Mouse (Mus musculus) liver, adult 2 months (tissue): ENCODE measurements around the gene Ate1. TPM values are rescaled to one million over a fixed set of nuclear protein-coding genes. Genes with fewer than 3 reads are reported as not detected.

Experiments used
- DNase-seq: peaks from one replicate; pipeline ENCODE4 v3.0.0-alpha.2; 2011; ENCODE audit warnings: low read depth, low spot score; ENCODE audit errors: extremely low read depth
- H3K27ac ChIP-seq: fragments of 200-500 bp; replicated peaks from 2 replicates; pipeline ENCODE4 v1.5.1; 2012; ENCODE audit warnings: low read depth, mild to moderate bottlenecking, control low read depth, inconsistent platforms, low read length; ENCODE audit not compliant: insufficient read depth
- H3K27me3 ChIP-seq: fragments of 200-500 bp; 2 replicates; pipeline ENCODE4 v1.6.1; 2012; ENCODE audit warnings: mild to moderate bottlenecking, moderate library complexity, low read length, inconsistent platforms; ENCODE audit not compliant: control insufficient read depth, insufficient read depth
- H3K36me3 ChIP-seq: fragments of 200-500 bp; 2 replicates; pipeline ENCODE4 v1.6.1; 2012; ENCODE audit warnings: low read length, inconsistent platforms; ENCODE audit not compliant: control insufficient read depth, insufficient read depth
- H3K4me1 ChIP-seq: fragments of 200-500 bp; 2 replicates; pipeline ENCODE4 v1.6.1; 2011; ENCODE audit warnings: low read length; ENCODE audit not compliant: control insufficient read depth, insufficient read depth
- H3K4me3 ChIP-seq: fragments of 200-500 bp; 2 replicates; pipeline ENCODE4 v1.5.1; 2011; ENCODE audit warnings: low read depth, mild to moderate bottlenecking, control low read depth, low read length, moderate library complexity; ENCODE audit not compliant: insufficient read depth
- H3K79me2 ChIP-seq: fragments of 200-500 bp; 2 replicates; pipeline ENCODE4 v1.6.1; 2012; ENCODE audit warnings: inconsistent platforms, mild to moderate bottlenecking, low read length, moderate library complexity; ENCODE audit not compliant: control insufficient read depth, insufficient read depth
- H3K9ac ChIP-seq: fragments of 200-500 bp; 2 replicates; pipeline ENCODE4 v1.6.1; 2012; ENCODE audit warnings: low read depth, mild to moderate bottlenecking, control low read depth, inconsistent platforms, low read length
- CTCF ChIP-seq: fragments of 200-500 bp; IDR thresholded peaks from 2 replicates; pipeline ENCODE4 v1.5.1; 2011; ENCODE audit warnings: low read depth, low read length, control low read depth
- POLR2A ChIP-seq: fragments of 200-500 bp; IDR thresholded peaks from 2 replicates; pipeline ENCODE4 v1.6.1; 2011; ENCODE audit warnings: low read length, control low read depth; ENCODE audit not compliant: insufficient read depth; ENCODE audit errors: extremely low read depth
- WGBS: fragments of 180-500 bp; shearing (Covaris S2); methylation state at CpG from one replicate; pipeline ENCODE4 v1.1.7; 2018; 5-methylcytosine and 5-hydroxymethylcytosine counted together
- polyA plus RNA-seq: library from polyadenylated mRNA; depleted of rRNA; stranded (reverse); fragments of >200 nt; gene quantifications from 2 replicates; pipeline ENCODE4 v1.2.3, GENCODE M21; 2012
- total RNA-seq: library from RNA; depleted of rRNA; stranded (reverse); fragments of >200 nt; gene quantifications from 2 replicates; pipeline ENCODE4 v1.2.3, GENCODE M21; 2014

Ate1 gene
- total and polyA plus RNA-seq, 2 experiments, result 4.4 to 23.7 TPM

- WGBS, result 95% methylated on average over 5 of the region's 5 CpGs
Observed at GRCm38 (mm10) chr7:130379886-130380285, 140.3 kb downstream of the Ate1 start.

GRCm38 (mm10) chr7:130378308-130378707, 141.9 kb downstream of the Ate1 start:
- no peak overlapping the region for H3K27ac ChIP-seq
- no peak for DNase-seq
- no peaks in the 10 kb centered on the region for H3K36me3 ChIP-seq
- no peaks in the 10 kb centered on the region for H3K79me2 ChIP-seq
- no peaks in the 10 kb centered on the region for H3K4me1 ChIP-seq
- H3K27me3 ChIP-seq, result no peaks in the 10 kb centered on the region
- WGBS, result 86% methylated on average over 3 of the region's 3 CpGs
- H3K4me3 ChIP-seq, result no peak overlapping the region
- no peak for TF ChIP-seq POLR2A
- TF ChIP-seq CTCF, result no peak
- no peak overlapping the region for H3K9ac ChIP-seq

More at GRCm38 (mm10) chr7:130379886-130380285, 140.3 kb downstream of the Ate1 start:
- Histone ChIP-seq H3K9ac (no peak overlapping the region), H3K27me3 (no peaks in the 10 kb centered on the region), H3K36me3 (no peaks in the 10 kb centered on the region), H3K4me1 (no peaks in the 10 kb centered on the region), H3K27ac (no peak overlapping the region), H3K79me2 (no peaks in the 10 kb centered on the region), H3K4me3 (no peak overlapping the region)
- TF ChIP-seq CTCF (no peak), POLR2A (no peak)
- no peak for DNase-seq

GRCm38 (mm10) chr7:130374311-130374710, 145.9 kb downstream of the Ate1 start:
- Histone ChIP-seq H3K36me3 (no peaks in the 10 kb centered on the region), H3K79me2 (no peaks in the 10 kb centered on the region), H3K4me3 (no peak overlapping the region), H3K27ac (no peak overlapping the region), H3K27me3 (no peaks in the 10 kb centered on the region), H3K9ac (no peak overlapping the region), H3K4me1 (no peaks in the 10 kb centered on the region)
- DNase-seq, result peak; percentile 7
- no peak for TF ChIP-seq POLR2A
- TF ChIP-seq CTCF, result no peak
- WGBS, result 67% methylated on average over 9 of the region's 9 CpGs

- H3K27me3 ChIP-seq, result no peaks in the 10 kb centered on the region
- 65% methylated on average over 24 of the region's 24 CpGs for WGBS
- no peaks in the 10 kb centered on the region for H3K4me1 ChIP-seq
- TF ChIP-seq POLR2A, result no peak
- TF ChIP-seq CTCF, result no peak
- H3K27ac ChIP-seq, result no peak overlapping the region
- no peaks in the 10 kb centered on the region for H3K79me2 ChIP-seq
- H3K9ac ChIP-seq, result no peak overlapping the region
- no peak overlapping the region for H3K4me3 ChIP-seq
- DNase-seq, result no peak
- no peaks in the 10 kb centered on the region for H3K36me3 ChIP-seq
Observed at GRCm38 (mm10) chr7:130368827-130369641, 151.1 kb downstream of the Ate1 start.

- Histone ChIP-seq H3K79me2 (no peaks in the 10 kb centered on the region), H3K36me3 (no peaks in the 10 kb centered on the region), H3K4me3 (no peak overlapping the region), H3K9ac (no peak overlapping the region), H3K27ac (no peak overlapping the region), H3K4me1 (no peaks in the 10 kb centered on the region), H3K27me3 (no peaks in the 10 kb centered on the region)
- no peak for DNase-seq
- TF ChIP-seq CTCF, result no peak
- no peak for TF ChIP-seq POLR2A
- WGBS, result 58% methylated on average over 13 of the region's 13 CpGs
Observed at GRCm38 (mm10) chr7:130368036-130368826, 151.9 kb downstream of the Ate1 start.
